Mouse (Mus musculus): ENCODE data around the gene Mrpl51. TPM values are rescaled to one million over a fixed set of nuclear protein-coding genes. Genes with fewer than 3 reads are reported as not detected.
"Not testable (repeated sequence)": the region's sequence is repeated elsewhere in the genome, so short reads cannot be mapped to it uniquely, and the experiment has no call there.

Gene Mrpl51
- total RNA-seq, 2 experiments from 2014 or later = 212 to 229 TPM

- DNase-seq (ENCODE audit: low spot score) = no peak
Observed at GRCm38 (mm10) chr6:125159773-125160557, 31.6 kb upstream of the Mrpl51 start.

DNA sequence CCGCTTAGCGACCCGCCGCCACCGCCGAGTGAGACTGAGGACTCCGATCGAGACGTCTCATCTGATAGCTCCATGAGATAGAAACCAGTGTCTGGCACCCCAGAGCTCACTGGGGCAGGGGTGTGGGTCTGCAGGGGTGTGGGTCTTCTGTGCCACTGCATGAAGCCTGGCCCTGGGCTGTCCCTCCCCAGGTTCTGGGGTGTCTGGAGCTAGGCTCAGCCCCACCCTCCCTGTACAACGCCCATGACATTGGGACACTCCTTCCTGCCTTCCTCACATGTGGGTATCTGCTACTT lies 31.1 kb upstream of the Mrpl51 start:
- no peak for DNase-seq (ENCODE audit: low spot score)

GRCm38 (mm10) chr6:125160854-125161760 lies 30.5 kb upstream of the Mrpl51 start:
- DNase-seq (ENCODE audit: low spot score) = peak; percentile 70

GRCm38 (mm10) chr6:125161971-125162370 lies 29.6 kb upstream of the Mrpl51 start:
- peak; percentile 69 for DNase-seq (ENCODE audit: low spot score)

- DNase-seq (ENCODE audit: low spot score) = not testable (repeated sequence)
Observed at GRCm38 (mm10) chr6:125162615-125163305, 28.8 kb upstream of the Mrpl51 start.

- peak; percentile 88 for DNase-seq (ENCODE audit: low spot score)
Observed at GRCm38 (mm10) chr6:125163801-125164657, 27.6 kb upstream of the Mrpl51 start.

DNA sequence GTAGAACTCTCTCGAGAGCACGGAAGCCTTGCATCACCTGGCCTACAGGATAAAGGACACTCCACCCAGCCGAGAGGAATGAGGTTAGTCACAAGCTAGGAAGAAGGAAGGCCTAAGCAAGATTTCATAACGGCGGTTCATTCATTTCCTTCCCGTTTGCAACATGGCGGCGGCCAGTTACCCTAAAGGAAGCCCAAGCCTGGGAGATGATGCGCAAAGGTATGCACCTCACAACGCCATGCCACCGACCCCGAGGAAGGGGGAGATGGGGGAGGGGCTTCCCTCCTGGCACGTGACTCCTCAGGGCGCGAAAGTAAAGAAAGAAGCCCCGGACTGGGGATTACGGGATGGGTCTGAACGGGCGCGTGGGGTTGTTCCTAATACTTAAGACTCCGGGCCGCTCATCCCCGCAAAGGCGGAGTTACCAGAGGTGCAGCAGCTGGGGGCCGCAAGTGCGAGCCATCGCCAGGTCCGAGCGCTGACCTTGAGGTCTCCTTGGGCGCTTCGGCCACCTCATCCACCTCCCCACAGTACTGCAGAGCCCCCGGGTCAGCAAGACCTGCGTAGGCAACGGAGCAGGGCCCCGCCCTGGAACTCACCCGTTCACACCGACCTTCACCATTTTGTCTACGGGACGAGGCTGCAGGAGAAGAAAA lies 26.8 kb upstream of the Mrpl51 start:
- peak; percentile 63 for DNase-seq (ENCODE audit: low spot score)

DNA sequence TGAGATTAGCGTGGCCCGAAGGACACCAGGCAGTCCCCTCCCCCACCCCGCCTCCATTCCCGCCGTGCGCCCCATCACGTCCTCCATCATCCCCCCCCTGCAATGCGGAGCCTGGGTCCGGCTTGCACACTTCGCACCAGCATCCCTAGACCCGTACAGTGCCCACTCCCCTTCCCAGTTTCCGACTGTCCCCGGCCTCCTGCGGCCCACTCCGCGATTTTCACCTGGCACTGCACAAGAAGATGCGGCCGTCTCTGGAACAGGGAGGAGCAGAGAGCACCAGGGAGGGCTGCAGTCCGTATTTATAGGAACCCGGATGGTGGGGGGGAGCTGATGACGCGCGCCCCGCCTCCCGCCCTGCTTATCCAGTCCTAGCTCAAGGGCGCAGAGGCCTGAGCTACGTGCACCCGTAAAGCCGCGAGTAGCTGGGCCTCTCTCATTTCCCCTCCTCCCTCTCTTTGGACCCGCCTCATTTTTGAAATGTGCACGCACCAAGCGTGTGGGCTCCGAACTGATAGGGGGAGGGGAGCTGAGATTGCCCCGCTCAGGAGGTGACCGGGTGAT lies 26.2 kb upstream of the Mrpl51 start:
- DNase-seq (ENCODE audit: low spot score) = peak; percentile 98

GRCm38 (mm10) chr6:125166051-125166751 lies 25.4 kb upstream of the Mrpl51 start, which contains the start of gene Gapdh:
Gene Gapdh (minus strand): TSS chr6:125166467.
- peak; percentile 95 for DNase-seq (ENCODE audit: low spot score)

- peak; percentile 88 for DNase-seq (ENCODE audit: low spot score)
Observed at GRCm38 (mm10) chr6:125166861-125167650, 24.5 kb upstream of the Mrpl51 start.

DNA sequence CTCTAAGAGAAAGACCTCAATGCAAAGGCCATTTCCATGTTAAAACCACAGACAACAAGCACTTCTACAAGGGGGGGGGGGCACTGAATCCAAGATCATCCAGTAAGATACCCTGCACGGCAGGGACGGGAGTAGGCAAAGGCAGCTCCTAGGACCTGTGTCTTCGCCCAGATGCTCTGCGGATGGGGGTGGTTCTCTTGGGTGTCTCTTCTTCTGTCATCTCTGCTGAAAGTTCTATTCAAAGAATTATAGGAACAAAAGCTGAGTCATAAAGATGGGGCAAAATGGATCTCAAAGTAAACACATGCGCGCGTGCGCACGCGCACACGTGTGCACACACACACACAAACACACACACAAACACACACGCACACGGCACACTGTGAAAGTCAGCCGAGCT lies 23.5 kb upstream of the Mrpl51 start:
- DNase-seq (ENCODE audit: low spot score) = no peak

DNA sequence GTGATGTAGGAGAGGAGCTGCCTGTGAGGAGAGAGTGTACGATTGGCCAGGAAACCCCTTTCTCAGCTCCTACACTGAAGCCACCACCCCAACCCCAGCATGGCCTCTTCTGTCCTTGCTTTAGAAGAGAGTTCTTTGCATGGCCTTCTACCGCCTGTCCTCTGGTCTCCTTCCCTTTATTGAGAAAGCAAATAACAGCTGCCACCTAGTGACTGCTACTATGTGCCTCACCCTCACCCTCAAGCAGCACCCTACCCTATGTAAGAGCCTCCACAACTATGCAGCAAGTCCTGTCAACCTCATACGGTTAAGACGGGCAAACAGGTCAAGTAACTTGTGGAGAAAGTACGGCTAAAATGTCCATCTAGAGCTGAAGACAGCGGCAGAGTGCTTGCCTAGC lies 21.4 kb upstream of the Mrpl51 start:
- no peak for DNase-seq (ENCODE audit: low spot score)

- DNase-seq (ENCODE audit: low spot score) = no peak
Observed at GRCm38 (mm10) chr6:125172474-125172873, 19.1 kb upstream of the Mrpl51 start.

DNA sequence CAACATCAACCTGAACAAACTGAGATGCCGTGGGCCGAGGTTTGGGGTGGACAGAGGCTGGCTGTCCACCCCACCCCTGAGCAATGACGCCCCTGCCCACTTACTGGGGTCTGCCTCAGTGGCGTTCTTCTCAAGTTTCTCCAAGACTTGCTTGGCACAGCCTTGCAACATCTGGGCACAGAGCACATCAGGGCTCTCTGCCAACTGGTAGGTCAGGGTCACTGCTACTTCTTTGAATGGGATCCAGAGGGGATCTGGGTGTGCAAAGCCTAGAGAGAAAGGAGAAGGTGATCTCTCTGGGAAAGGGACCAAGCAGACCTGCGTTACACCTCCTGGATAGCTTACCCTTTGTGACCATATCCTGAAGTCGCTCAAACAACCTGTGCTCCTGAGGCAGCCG lies 18.3 kb upstream of the Mrpl51 start:
- no peak for DNase-seq (ENCODE audit: low spot score)

GRCm38 (mm10) chr6:125175469-125175868 lies 16.1 kb upstream of the Mrpl51 start:
- no peak for DNase-seq (ENCODE audit: low spot score)

- DNase-seq (ENCODE audit: low spot score) = no peak
Observed at GRCm38 (mm10) chr6:125179601-125180000, 12.0 kb upstream of the Mrpl51 start.

GRCm38 (mm10) chr6:125182133-125182532 lies 9.5 kb upstream of the Mrpl51 start:
- DNase-seq (ENCODE audit: low spot score) = no peak

DNA sequence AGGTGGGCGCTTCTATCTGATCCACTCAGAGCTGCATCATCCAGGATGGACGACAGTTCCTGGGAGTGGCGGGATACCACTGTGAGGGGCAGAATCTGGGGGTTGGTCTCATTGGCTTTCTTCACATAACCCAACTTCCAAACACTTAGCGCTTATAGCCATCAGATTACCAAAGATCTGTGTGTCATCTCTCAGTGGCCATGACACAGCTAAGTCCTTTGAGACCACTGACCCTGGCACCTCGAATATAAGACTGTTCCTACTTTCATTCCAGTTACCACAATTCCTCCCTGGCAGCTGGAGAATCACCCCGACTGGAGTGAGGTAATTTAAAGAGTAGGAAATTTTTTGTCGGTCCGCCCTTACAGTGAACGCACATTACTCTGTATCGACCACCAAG lies 5.4 kb upstream of the Mrpl51 start:
- DNase-seq (ENCODE audit: low spot score) = no peak

DNA sequence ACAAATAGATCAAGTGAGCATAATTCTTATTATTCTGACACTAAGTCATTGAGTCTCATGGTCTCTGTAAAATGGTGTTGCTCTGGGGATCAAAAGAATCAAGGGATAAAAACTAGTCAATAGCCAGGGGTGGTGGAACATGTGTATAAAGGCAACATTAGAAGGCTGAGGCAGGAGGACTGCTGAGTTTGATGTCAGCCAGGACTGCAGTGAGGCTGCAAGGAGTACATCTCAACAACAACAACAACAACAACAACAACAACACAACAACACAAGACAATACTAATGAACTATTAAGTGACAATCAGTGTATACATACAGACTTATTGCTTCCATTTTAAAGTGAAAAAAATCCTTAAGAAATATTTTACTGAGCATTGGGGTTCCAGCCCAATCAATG lies 785 bp upstream of the Mrpl51 start:
- no peak for DNase-seq (ENCODE audit: low spot score)
